Mouse (Mus musculus): Measurements from ENCODE around the gene Gm10198. TPM values are rescaled to one million over a fixed set of nuclear protein-coding genes. Genes with fewer than 3 reads are reported as not detected.

Gm10198 gene
- not detected for total RNA-seq (2023)

GRCm38 (mm10) chr13:111592485-111592884 is at the start of gene Gm10198:
TSS of gene Gm10198 (plus strand) at chr13:111592785.

Other genes starting within 250 kb of the Gm10198 start
- gene Gpbp1, start 102.7 kb upstream of the Gm10198 start, total RNA-seq (2023): 120 TPM
- not detected for gene Gm49496, start 42.8 kb upstream of the Gm10198 start, total RNA-seq (2023)
- 29.1 TPM for gene Mier3, start 88.2 kb downstream of the Gm10198 start, total RNA-seq (2023)
- gene Map3k1, start 216.2 kb downstream of the Gm10198 start, total RNA-seq (2023): 92.2 TPM